Mouse (Mus musculus): ENCODE results near the gene Lipm. TPM values are rescaled to one million over a fixed set of nuclear protein-coding genes. Genes with fewer than 3 reads are reported as not detected.

The Lipm gene
- 0.01 and 0.06 TPM in 2 replicates for polyA plus RNA-seq (2012; rRNA removed)

GRCm38 (mm10) chr19:34100633-34101032 is at the start of gene Lipm:
Lipm (plus strand) TSS chr19:34100933.
- DNase-seq (ENCODE audit: low spot score), result no peak

- DNase-seq (ENCODE audit: low spot score), result no peak
These were observed 49.2 kb upstream of the Lipm start for GRCm38 (mm10) chr19:34051502-34051901.

DNA sequence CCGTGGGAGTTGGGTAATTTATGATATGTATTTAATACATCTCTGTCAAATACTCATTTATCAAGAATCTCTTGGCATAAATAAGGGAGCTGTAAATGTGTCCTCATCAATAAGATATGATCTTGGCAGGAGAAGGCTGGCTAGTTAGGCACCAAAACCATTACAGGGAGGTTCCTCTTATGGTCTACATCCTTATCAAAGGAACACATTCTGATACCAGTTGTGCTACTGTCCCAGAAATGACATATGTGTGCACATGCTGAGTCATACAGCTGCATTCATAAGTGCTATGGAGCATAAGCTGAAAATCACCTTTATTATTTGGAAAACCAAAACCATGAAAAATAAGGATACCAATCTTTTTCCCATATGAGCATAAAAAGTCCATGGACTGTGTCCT is 37.2 kb upstream of the Lipm start:
- no peak for DNase-seq (ENCODE audit: low spot score)

- no peak for DNase-seq (ENCODE audit: low spot score)
These were observed 36.7 kb upstream of the Lipm start for GRCm38 (mm10) chr19:34064059-34064458.

GRCm38 (mm10) chr19:34066779-34067472 is 33.8 kb upstream of the Lipm start, which contains the start of gene Lipn:
Lipn (plus strand) TSS chr19:34067358.
- DNase-seq (ENCODE audit: low spot score), result no peak

GRCm38 (mm10) chr19:34074239-34074638 is 26.5 kb upstream of the Lipm start:
- no peak for DNase-seq (ENCODE audit: low spot score)

DNA sequence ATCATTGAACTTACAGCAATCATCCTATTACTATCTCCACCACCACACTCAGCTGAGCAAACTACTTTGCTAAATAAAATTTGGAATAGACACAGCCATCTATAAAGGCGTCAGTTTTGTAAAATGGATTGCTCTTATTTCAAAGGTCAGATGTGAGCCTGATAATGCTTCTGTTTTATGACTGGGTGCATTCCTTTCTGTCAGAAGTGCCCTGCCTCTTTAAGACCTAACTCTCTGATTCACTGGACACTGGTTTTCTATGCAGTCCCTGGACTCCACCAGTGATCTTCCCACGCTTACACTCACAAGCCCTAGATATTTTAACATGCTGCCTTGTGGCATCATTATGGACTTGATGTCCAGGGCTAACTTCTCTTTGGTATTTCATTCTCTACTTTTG is 22.6 kb upstream of the Lipm start:
- no peak for DNase-seq (ENCODE audit: low spot score)

GRCm38 (mm10) chr19:34089011-34089680 is 11.6 kb upstream of the Lipm start:
- DNase-seq (ENCODE audit: low spot score), result no peak

DNA sequence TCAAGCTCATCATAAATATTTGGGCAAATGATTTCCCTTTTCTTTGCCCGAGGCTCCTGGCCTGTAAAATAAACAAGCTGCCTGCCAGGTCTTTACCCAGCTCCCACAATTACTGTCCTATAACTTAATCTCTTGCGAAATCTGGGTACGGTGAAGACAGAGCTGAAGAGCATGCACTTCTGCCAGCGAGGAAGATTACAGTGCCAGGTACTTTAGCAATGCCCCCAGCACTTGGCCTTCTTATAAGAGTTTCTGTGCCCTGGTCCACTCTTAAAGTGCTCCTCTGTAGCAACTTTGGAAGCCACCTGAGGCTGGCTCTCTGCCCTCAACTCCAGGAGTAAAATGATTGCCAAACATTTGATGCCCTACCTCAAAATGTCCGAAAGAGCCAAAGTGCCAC is 5.4 kb upstream of the Lipm start:
- no peak for DNase-seq (ENCODE audit: low spot score)

DNA sequence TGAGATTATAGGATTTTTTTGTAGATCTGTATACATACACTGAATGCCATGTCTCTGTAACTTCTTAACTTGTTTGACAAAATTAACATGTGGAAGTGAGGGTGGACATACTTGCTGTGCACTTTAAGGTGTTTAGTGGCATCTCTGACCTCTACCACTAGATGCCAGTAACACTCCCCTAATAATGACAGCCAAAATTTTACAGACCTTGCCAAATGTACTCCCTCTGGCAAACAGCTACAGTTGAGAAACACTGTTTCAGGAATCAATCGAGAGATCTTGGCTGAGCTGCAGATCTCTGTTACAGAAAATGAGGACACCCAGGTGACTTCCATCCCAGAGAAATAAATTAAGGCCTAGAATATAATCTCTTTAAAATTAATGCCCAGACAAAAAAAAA is 4.5 kb upstream of the Lipm start:
- DNase-seq (ENCODE audit: low spot score), result no peak

GRCm38 (mm10) chr19:34101888-34102287 is 1.2 kb downstream of the Lipm start:
- no peak for DNase-seq (ENCODE audit: low spot score)

DNA sequence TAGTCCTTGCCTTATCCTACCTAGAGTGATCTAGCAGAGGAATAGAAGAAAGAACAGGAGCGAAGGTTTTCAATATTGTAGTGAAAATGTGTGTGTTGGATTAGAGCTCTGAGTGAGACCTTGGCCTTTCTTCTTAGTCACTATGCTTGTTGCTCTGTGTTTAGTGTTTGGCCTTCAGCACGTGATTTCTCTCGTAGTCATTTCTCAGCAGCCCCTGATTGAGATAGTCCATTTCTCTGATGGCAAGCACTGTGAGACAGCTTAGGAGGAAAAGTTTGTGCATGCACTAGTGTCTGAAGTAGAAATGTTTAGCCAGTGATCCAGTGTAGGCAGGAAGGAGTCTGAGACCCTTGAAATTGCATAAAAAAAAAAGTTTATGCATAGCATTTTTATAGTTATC is 4.1 kb downstream of the Lipm start:
- DNase-seq (ENCODE audit: low spot score), result no peak

GRCm38 (mm10) chr19:34119102-34119501 is 18.4 kb downstream of the Lipm start:
- no peak for DNase-seq (ENCODE audit: low spot score)

GRCm38 (mm10) chr19:34119653-34120052 is 18.9 kb downstream of the Lipm start:
- no peak for DNase-seq (ENCODE audit: low spot score)

GRCm38 (mm10) chr19:34120107-34120731 is 19.5 kb downstream of the Lipm start:
- DNase-seq (ENCODE audit: low spot score), result no peak

- no peak for DNase-seq (ENCODE audit: low spot score)
These were observed 38.1 kb downstream of the Lipm start for GRCm38 (mm10) chr19:34138720-34139430.

DNA sequence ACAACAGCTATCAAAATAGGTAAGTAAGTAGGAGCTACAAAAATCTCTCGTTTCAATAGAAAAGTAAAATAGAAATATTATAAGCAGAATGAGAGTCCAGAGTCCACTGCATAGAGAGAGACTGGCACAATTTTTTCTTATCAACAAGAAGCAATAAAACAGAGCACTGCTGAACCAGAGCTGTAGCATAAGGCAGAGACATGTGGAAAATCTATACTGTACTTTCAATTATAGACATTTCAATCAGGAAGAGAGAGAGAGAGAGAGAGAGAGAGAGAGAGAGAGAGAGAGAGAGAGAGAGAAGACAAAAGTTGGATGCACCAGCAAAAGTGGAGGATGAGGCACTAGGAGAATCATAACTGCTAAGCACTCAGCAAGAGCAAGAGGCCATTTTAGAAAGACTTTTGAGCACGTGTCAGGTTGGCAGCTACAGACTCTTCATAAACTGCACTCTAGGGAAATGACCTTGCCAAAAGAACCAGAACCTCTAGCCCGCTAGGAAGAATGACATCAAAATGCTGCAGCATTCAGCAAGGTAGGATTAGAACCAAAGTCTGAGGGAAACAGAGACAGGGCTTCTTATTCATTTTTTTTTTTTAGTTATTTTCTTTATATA is 38.8 kb downstream of the Lipm start:
- no peak for DNase-seq (ENCODE audit: low spot score)

- DNase-seq (ENCODE audit: low spot score), result no peak
These were observed 47.7 kb downstream of the Lipm start for GRCm38 (mm10) chr19:34148421-34148820.

DNA sequence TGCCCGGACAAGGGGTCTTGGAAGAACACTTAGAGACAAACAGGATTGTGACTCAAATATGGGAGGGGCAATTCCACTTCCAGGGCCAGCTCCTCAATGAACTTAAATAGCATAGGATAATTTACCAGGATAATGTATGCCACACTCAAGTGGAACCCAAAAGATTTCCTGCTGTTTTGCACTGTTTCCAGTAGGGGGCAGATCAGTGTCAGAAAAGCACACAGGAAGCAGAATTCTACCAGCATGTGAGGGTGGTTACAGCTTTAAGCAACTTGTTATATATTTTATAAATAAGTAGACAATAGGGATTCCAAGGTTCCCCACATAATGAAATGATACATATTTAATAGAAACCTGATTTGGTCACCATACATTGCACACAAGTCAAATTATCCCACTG is 51.2 kb downstream of the Lipm start:
- no peak for DNase-seq (ENCODE audit: low spot score)

GRCm38 (mm10) chr19:34153263-34154144 is 52.8 kb downstream of the Lipm start:
- no peak for DNase-seq (ENCODE audit: low spot score)

DNA sequence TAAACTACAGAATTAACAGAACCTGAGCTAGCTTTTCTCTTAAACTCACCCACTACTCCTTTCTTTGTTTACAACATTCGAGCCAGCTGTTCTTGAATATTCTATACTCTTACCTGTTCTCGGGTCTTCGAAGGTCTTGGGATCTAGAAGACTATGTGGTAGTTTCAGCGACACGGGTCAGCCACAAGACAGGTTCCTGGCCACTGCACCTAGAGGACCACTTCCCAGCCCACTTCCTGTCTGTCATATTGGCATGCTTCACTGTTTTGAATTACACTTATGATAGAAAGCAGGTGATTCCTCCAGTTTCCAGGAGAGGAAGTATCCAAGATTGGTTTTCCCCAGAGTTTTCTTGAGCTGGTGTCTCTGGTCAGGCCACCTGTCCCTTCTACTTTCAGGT is 62.0 kb downstream of the Lipm start:
- DNase-seq (ENCODE audit: low spot score), result no peak

Measured in urinary bladder, adult 2 months (tissue).